Mouse (Mus musculus) liver, embryonic 14.5 days (tissue): ENCODE measurements around the gene Inpp4b.

Experiments
- CTCF ChIP-seq: IDR thresholded peaks from 2 replicates; pipeline ENCODE4 v1.5.1; 2016; ENCODE audit warnings: antibody characterized with exemption, low read depth, control low read depth
- EP300 ChIP-seq: IDR thresholded peaks from 2 replicates; pipeline ENCODE4 v1.6.1; 2016; ENCODE audit warnings: antibody characterized with exemption, low read depth

GRCm38 (mm10) chr8:81761466-81761865 is 419.1 kb downstream of the Inpp4b start:
- TF ChIP-seq CTCF (no peak), EP300 (no peak)
